Mouse (Mus musculus) layer of hippocampus, postnatal 14 days (tissue): ENCODE results near the gene Wwc2. TPM values are rescaled to one million over a fixed set of nuclear protein-coding genes. Genes with fewer than 3 reads are reported as not detected.
A peak's percentile ranks its signal among the peaks of the same experiment; 100 is the strongest.

Experiments used
- DNase-seq, 2 experiments: peaks; one replicate each; pipeline ENCODE4 v3.0.0; 2021 to 2022; ENCODE audit warnings: low spot score in 2 of 2, mixed read lengths in 1 of 2
- total RNA-seq, 2 experiments: library from RNA; stranded (reverse); gene quantifications; 2 replicates each; pipeline ENCODE4 v1.2.3; 2021

Gene Wwc2
- total RNA-seq, 2 experiments from 2014 or later = 28.0 to 29.4 TPM

DNA sequence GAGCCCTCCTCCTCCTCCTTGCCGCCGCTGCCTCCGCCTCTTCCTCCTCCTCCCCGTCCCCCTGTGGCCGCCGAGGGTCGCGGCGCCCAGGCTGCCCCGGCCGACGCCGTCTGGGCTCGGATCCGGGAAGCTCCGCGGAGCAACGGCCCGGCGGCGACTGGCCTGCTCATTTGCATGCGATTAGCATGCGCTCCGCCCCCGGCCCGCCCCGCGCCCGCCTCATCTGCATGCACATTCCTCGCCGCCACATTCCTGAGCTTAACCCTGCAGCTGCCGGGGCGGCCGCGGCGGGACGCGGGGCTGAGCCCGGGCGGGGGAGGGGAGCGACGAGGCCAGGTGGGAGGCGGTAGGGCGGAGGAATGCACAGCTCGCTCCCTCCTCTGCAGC lies 345 bp downstream of the Wwc2 start:
- peak; percentile 89 to 92 for DNase-seq

DNA sequence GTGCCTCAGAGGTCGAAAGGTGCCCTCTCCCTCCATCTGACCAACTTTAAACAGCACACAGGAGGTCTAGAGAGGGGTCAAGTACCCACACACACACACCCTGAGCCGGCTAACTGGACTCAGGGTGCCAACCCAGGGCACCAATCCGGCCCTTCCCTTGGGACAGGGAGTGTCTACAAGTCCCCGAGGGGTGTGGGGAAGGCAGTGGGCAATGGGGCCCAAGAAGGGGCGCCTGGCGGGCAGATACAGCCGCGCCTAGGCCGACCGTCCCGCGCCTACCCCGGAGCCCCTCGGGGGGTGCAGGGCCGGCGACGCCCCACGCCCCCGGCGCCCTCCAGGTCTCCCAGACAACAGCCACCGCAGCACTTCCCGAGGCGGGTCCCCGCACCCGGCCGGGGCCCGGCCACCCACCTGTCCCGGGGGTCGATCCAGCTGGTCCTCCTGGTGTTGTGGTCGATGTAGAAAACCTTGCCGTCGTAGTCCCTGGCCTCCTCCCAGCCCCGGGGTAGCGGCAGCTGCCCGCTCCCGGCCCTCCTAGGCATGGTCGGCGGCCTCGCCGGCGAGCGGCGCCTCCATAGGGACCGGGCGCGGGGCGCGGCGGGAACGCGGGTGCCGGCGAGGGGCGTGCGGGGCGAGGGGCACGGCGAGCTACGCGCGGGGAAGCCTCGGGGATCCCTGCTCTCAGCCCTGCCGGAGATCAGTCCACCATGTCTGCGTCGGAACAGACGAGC lies 904 bp downstream of the Wwc2 start:
- DNase-seq = no peak

DNA sequence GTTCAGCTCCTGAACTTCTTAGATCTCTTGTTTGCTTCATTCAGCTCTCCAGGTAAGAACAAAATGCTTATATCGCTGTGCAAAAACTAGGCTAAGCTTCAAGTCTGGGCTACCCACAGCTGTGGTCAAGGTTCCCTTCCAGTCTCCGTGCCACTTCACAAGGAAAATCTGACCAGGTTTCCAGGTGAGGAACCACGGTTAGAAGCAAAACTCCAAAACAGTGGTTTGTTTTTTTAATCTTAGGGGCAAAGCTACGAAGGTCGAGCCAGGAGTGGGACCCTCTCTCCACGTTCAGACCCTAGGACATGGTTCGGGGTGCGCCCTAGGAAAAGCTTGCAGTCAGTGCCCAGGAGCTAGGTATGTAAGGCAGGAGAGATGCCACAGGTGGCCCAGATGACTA lies 1.5 kb downstream of the Wwc2 start:
- no peak for DNase-seq

DNA sequence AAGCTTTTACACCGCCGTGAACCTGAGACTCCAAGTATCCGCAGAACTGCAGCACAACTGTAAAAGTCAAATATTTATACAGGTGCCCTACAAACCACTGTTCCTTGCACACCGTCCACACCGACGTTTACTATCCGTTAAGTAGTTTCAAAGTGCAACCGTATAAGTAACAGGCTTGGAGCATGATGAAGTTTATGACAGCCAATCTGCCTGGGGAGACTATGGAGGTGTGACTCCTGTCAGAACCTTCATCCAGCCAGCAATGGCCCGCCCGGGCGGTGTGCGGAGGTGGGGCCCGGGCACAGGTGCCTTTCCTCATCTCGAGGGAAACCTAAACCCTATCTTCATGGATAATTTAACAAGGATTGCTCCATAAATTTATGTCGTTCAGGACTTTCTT lies 2.6 kb downstream of the Wwc2 start:
- no peak for DNase-seq

DNA sequence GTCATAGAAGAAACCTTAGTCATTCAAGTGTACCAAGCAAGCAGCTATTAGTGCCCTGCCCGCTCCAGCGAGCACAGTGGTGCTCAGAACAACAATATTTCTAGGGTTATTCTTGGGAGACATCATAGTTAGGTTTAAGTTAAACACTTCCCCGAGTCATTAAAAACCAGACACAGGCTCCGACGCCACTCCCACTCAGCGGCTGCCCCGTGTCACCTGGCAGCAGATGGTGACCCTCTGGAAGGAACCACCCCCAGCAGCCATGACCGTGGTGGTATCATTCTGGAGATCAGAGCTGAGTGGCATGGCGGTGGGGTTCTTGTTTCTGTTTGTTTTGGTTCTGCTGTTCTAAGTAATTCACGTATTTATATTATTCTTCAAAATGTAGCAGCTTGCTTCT lies 5.1 kb downstream of the Wwc2 start:
- DNase-seq = no peak

DNA sequence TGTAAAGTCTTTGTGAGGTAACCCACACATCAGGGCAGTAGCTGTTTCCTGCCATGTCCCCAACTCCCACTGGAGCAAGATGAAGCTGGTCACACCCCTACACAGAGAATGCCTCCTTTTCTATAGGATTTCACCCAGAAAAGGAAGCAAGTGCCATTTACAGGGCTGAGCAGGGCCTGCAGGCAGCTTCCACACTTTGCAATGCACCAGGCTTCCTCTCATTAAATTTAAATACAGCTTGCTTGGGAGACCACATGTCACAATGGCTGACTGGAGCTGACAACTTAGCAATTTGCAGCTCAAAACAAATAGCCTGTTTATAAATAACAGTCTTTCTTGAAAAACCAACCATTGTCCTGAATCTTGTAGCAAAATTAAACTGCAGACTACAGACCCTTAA lies 5.5 kb downstream of the Wwc2 start:
- DNase-seq = no peak

DNA sequence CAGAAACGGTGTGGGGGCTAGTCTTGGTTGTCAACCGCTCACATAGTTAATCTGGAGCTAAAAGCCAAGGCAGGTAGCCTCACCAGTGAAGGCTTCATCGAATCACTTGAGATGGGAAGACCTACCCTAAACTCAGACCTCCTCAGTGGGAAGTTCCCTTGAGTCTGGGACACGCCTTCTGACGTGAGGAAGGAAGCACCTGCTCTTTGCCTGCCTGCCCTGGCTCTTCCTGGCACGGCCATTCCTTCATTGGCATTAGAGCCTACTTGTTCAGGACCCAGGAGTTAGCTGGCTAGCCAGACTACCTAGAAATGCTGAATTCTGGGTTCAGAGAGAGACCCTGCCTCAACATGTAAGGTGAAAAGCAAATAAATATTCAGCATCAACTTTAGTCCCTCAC lies 9.6 kb downstream of the Wwc2 start:
- DNase-seq = no peak

DNA sequence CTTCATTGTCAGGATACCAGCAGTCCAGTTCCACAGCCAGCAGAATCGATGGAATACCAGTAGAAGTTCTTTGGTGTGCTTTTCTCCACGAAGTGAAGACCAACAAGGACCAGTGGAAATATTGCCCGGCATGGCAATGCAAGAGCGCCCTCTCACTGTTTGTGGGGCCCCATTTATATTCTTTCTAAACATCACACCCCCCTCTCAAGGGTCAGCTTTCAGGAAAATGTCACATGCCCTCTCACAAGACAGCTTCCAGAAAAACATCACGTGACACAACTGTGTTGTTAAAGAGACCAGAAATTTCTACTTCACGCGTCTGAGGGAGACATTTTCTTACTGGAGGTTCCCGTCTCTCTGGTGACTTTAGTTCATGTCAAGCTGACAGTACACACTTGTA lies 10.8 kb downstream of the Wwc2 start:
- no peak for DNase-seq

DNA sequence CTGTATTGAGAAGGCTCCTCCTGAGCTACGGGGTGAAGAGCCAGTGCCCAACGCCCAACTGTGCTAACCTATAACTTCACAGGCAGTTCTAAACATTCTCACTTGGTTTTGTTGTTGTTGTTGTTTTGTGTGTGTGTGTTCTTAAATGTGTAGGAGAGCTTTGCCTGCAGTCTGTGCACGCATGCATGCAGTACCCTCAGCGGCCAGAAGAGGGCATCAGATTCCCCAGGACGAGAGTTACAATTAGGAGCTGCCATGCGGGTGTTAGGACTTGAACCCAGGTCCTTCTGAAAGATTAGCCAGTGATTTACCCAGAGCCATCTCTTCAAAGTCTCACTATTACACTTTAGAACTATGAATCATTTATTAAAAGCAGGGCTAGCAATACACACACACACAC lies 12.0 kb downstream of the Wwc2 start:
- no peak for DNase-seq

DNA sequence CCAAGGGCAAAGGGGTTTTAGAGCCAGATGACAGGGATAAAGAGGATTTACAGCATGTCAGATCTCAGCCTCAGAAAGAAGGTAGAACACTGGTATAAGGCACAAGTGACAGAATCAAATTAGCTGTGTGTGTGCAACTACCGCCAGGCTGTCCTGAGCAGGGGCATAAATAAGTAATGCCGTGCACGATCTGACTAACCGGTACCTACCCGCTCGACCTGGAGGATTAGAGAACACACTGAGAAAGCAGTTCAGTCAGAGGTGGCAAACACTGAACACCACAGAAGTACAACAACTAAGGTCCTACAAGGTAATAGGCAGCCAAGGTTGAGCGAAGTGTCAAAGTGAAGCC lies 15.8 kb downstream of the Wwc2 start:
- DNase-seq = no peak

DNA sequence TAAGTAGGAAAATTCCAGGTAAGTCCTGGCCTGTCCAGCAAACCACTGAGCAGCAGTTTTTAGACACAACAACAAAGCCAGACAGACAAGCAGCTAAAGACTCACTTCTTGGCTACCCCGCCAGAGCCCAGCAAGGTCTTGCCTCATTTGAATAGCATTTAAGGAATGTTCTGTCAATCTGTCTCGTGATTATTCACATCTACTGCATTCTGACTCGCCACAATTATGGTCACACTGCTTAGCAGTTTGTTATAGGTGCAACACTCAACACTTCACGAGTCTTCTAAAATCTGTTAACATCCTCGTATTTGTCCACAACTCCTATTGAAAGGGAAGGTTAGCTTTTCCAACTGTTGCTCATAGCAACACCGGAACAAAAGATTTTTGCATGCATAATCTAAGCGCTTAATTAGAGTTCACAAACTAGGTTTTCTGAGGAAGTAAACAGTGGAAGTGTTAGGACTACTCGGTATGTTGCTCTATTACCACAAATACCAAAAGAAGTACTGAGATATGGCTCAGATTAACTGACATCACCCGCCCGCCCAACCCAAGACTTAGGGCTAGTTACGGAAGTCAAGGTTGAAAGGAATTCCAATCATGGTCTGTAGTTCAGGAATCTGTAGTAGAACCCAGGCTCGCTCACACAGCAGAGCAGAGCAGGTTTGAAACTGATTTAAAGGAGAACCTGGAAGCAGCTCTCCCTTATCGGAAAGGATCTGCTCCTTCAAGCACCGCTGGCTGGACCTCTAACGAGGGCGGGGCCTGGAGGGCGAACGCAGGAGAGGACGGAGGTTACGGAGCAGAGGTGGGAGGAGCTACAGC lies 16.4 kb downstream of the Wwc2 start:
- no peak for DNase-seq

DNA sequence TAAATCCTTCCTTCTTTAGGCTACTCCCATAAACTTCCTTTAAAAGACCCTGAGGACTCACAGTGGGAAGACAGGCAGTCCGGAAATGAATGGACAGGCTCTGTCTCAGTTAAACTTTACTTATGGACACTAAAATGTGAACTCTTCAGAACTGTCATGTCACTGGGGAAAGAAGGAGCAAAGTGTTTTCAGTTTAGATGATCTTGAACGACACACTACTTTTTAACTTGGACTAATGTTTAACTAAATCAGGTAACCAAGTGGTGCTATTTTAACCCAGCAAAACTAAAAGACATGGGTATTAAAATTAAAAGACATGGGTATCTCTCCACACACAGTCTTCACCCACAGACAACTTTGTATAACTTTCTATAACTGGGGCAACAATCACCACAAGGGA lies 19.6 kb downstream of the Wwc2 start:
- DNase-seq = no peak

DNA sequence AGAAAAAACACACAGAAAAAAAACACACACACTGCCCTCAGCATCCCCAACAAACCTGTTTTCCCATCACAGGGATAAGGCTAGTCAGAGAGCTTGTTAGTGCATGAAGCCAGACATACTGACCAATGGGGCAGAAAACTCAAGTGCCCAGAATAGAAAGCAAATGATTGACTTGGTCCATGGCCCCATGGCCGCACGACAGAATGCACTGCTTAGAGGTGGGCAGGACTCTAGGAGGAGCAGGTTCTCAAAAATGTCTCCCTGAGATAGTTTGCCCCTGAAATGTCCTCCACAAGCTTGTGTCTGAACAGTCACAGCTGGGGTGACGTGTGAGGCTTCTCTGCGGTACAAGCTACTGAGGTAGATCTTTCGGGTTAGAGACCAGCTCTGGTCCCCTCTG lies 20.1 kb downstream of the Wwc2 start:
- DNase-seq = no peak

DNA sequence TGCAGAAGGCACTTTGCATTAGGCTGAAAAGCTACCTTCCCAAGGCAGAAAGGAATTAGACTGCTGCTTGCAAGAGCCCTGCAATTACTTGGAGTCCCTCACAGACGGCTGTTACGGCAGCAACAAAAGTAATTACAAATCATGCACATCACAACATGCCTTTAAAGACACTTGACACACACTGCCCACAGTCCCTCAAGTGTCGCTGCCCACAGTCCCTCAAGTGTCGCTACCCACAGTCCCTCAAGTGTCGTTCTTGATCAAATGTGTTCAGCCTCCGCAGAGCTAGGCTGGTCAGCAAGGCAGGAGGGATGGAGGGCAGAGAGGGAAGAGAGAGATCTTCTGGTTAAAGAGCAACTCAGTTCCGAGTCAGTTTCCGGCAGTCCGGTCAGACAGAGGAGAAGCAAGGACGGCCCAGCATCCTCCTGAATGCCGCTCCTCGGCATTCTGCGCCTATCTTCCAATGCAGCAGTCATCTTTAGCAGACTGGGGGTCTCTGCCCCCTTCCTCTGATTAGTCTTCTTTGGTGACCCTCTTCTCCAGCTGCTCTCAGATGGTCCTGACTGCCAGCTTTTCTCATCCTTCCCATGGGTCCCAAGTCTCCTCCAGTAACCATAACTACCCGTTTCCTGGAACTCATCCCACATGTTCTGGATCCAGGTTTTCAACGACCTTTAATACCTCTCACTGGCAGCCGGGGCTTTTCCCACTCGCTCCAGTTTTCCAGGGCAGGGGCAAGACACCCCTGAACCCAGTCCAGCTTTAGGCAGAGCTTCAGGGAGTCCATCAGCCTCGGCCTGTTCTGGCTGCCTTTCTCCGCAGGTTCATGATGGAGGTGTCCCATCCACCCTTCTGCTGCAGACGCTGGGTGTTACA lies 23.4 kb downstream of the Wwc2 start:
- DNase-seq = no peak

DNA sequence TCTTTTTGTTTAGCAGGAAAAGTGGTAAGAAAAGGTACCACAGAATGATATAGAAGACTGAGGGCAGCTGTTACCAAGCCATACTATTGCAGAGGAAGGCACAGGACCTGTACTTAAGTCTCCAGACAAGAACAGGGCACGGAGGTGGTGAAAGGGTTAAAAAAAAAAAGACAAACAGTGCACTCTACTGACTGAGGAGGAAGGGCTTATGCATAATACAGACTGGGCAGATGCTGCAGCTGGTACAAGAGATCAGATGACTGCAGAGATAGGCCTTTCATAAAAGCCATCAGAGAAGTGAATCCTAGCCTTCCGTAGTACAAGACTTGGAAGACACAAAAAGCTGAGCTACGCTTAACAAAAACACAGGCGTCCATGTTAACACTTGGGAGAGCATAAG lies 28.2 kb downstream of the Wwc2 start:
- no peak for DNase-seq

DNA sequence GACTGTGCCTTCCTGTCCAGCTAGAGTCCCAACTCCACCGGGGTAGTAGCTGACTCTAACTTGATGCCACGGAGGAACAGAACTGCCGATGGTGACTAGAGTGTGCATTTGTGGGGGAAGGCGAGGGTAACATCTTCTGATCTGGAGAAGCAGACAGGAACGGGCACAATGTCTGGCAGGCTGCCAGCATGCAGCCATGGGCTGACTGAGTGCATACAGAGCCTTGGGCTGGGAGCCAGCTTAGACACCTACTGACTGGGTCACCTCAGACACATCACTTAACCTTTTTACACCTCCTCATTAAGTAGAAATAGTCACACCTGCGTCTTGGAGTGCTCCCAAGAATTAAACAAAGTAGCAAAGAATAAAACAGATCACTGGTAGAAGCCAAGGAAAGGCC lies 28.7 kb downstream of the Wwc2 start:
- no peak for DNase-seq

DNA sequence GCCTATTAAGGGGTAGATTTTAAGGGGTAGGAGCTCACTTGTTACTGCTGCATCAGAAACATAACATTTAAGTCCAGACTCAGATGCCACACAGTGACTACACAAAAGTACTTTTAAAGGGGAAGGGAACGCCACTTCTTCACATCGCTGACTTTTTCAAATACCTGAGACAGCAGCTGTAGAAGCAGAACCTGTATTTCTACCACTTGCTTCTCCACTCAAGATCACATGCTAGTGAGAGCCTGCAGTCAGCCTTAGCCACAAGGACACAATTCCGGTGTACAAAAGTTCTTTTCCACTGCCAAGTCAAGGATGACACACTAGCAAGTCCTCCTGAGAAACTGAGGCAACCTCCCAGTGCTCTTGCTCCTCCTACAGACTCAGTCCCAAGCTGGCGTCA lies 33.2 kb downstream of the Wwc2 start:
- no peak for DNase-seq

DNA sequence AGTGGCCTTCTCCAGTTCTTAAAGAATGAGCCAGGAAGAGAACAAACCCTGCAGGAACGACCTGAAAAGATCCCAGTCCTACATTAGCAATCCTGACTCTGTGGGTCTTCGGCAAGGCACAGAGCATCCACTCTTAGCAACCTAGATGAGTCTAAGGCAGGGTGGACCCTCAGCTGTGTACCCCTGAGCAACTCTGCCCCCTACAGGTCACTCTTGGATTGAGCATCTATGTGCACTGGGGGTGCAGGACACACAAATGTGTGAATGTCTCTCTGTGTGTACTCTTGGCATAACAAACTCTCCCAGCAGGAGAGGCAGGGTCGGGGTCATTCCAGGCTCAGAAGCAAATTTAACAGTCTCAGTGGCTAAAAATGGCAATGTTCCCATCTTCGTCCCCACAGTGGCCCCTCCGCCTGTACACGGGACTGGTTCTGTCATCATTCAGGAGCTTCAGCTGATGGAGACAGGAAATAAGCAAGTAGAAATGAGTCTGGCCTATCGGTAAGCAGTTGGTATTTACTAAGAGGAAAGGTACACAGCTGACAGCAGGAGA lies 39.3 kb downstream of the Wwc2 start:
- no peak for DNase-seq

DNA sequence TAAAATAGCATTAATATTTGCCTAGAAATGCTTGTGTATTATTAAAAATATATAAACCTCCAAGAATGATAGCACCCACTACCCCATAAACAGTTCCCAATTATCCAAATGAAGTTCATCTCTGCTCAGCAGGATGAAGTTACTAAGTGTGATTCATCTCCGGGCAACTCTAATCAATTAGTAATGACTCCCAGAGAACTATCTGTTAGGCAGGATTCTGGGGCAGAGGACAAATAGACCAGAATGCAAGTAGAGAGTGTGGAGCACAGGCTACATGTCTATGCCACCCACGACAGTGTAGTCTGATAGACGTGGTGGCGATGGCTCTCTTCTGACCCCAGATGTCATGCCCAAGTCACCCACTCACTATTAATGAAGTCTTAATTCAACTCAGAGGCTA lies 41.9 kb downstream of the Wwc2 start:
- DNase-seq = no peak

DNA sequence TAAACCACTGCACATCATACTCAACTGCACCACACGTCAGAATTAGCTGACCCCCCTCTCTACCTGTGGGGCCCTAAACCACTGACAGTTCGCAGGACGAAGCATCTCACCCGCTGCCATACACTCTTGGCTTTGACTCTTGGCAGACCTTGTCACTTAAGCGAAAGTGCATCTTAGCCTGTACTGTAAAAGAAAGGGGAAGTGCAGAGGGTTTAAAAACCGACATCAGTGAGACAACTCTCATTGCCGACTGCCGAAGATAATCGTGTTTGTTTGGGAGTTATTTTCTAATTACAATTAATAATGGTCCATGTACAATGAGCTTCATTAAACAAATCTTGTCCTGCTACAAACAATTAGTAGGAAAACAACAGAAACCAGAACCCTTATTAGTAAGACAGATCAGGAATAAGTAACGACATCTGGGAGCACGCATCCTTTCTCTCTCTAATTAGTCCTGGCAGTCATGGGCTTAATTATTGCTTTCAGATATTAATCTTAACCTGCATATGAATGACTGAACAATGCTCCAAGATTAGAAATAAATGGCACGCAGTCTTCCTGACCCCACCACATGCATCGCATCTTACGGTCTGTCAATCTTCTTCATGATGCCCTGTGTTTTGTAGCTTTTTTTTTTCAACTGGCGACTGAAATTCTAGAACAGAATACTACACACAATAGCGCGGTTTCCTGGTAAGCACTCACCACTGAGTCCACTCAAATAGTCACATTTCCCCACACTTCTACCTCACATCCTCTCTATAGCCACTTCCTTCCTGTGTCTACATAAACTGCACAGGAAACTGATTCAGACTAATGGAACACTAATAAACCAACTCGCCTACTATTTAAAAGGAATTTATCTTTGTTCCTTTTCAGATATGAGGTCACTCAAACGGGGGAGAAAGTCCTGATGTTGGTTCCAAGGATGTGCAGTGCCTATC lies 42.8 kb downstream of the Wwc2 start:
- DNase-seq = no peak

DNA sequence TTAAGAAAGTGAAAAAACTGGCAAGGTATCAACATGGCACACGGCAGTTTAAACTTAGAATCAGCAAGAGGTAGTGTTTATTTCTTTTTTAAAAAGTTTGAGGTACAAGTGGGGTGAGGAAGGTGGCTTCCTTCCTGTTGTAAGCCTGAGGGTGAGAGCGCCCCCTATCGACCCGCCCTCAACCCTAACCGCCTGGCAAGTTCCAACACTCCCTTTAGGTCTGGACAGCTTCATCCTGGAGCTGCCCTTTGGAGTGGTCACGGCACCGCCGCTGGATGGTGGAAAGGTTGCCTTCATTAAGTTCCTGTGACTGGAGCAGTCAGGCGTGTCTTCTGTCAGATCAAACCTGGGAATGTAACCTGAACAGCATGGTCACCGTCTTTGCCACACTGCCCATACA lies 47.7 kb downstream of the Wwc2 start:
- DNase-seq = no peak
